Mouse (Mus musculus): Measurements from ENCODE around the gene Mapre1. TPM values are rescaled to one million over a fixed set of nuclear protein-coding genes. Genes with fewer than 3 reads are reported as not detected.

The Mapre1 gene
- 15.1 and 18.3 TPM in 2 replicates for polyA plus RNA-seq (2012; rRNA removed)

GRCm38 (mm10) chr2:153740500-153741436, at the start of gene Mapre1:
Mapre1 (plus strand) TSS chr2:153741274.

GRCm38 (mm10) chr2:153696352-153696751, 44.7 kb upstream of the Mapre1 start, which contains the start of gene Dnmt3c:
Dnmt3c (plus strand) TSS chr2:153696652.

DNA sequence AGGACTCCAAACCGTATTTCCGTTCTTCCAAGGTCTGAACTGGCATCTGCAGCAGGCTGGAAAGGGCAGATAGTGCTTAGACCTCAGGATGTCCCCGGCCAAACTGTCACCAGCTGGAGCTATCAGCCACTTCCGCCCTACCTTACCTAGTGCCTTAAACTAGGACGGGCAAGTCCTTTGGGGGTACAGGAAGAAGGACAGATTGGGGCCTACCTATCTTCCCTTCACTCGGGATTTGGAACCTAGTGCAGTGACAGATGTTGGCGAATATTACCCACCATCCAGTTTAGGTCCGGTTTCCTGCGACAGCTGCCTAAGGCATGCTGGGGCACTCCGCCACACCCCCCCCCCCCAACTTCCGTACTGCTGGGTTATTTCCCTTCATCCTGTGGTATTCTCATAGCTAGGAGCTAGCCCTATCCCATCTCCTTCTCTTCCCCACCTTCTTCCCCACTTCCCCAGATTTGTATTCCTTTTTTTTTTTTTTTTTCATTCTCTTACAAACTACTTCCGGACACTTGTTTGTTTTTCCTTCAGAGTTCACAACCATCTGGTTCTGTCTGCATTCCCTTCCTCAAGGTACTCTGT, 38.4 kb downstream of the Mapre1 start, which contains the start of gene Efcab8:
TSS of gene Efcab8 (plus strand) at position 538 of the 588 bp plus-strand sequence.

Other genes with a start within 250 kb of the Mapre1 start
- not detected in 2 replicates for gene 4930404H24Rik, start 248.5 kb upstream of the Mapre1 start, polyA plus RNA-seq (2012; rRNA removed)
- 5.0 and 6.2 TPM in 2 replicates for gene Nol4l, start 211.3 kb upstream of the Mapre1 start, polyA plus RNA-seq (2012; rRNA removed)
- 8.1 and 10.6 TPM in 2 replicates for gene Commd7, start 108.5 kb upstream of the Mapre1 start, polyA plus RNA-seq (2012; rRNA removed)
- gene Dnmt3b, start 91.8 kb upstream of the Mapre1 start, polyA plus RNA-seq (2012; rRNA removed) = 2.6 and 2.8 TPM in 2 replicates
- 0.40 and 0.46 TPM in 2 replicates for gene Dnmt3c, start 44.6 kb upstream of the Mapre1 start, polyA plus RNA-seq (2012; rRNA removed)
- gene Efcab8, start 38.7 kb downstream of the Mapre1 start, polyA plus RNA-seq (2012; rRNA removed) = 0.05 and 0.08 TPM in 2 replicates
- not detected in 2 replicates for gene Sun5, start 129.8 kb downstream of the Mapre1 start, polyA plus RNA-seq (2012; rRNA removed)
- not detected in 2 replicates for gene Bpifb2, start 133.8 kb downstream of the Mapre1 start, polyA plus RNA-seq (2012; rRNA removed)
- not detected in 2 replicates for gene Bpifb6, start 159.1 kb downstream of the Mapre1 start, polyA plus RNA-seq (2012; rRNA removed)
- not detected in 2 replicates for gene Bpifb3, start 177.0 kb downstream of the Mapre1 start, polyA plus RNA-seq (2012; rRNA removed)
- gene Bpifb4, start 196.9 kb downstream of the Mapre1 start, polyA plus RNA-seq (2012; rRNA removed) = 0.05 and 0.13 TPM in 2 replicates
- not detected in 2 replicates for gene Bpifa6, start 233.7 kb downstream of the Mapre1 start, polyA plus RNA-seq (2012; rRNA removed)

Data from liver, embryonic 14 days (tissue).